Mouse (Mus musculus) hindbrain, embryonic 12.5 days (tissue): ENCODE measurements around the gene Ctsm. TPM values are rescaled to one million over a fixed set of nuclear protein-coding genes. Genes with fewer than 3 reads are reported as not detected.
"Not testable (repeated sequence)": the region's sequence is repeated elsewhere in the genome, so short reads cannot be mapped to it uniquely, and the experiment has no call there.

Source experiments
- ATAC-seq: fragments of 200-750 bp; cut with Nextera tagmentation; 2 replicates; pipeline ENCODE4 v1.8.0; 2017; ENCODE audit warnings: moderate TSS enrichment; ENCODE audit not compliant: low FRiP score
- H3K27ac ChIP-seq: fragments of 300-500 bp; sonication (generic); 2 replicates; pipeline ENCODE4 v1.5.1; 2016; ENCODE audit warnings: mild to moderate bottlenecking
- H3K27me3 ChIP-seq: fragments of 300-500 bp; sonication (generic); 2 replicates; pipeline ENCODE4 v1.6.1; 2016; ENCODE audit warnings: mild to moderate bottlenecking
- H3K36me3 ChIP-seq: fragments of 300-500 bp; sonication (generic); 2 replicates; pipeline ENCODE4 v1.6.1; 2016; ENCODE audit warnings: mild to moderate bottlenecking
- H3K4me1 ChIP-seq: fragments of 300-500 bp; sonication (generic); 2 replicates; pipeline ENCODE4 v1.6.1; 2016
- H3K4me2 ChIP-seq: fragments of 300-500 bp; sonication (generic); replicated peaks from 2 replicates; pipeline ENCODE4 v1.6.1; 2016; ENCODE audit warnings: mild to moderate bottlenecking
- H3K4me3 ChIP-seq: fragments of 300-500 bp; sonication (generic); 2 replicates; pipeline ENCODE4 v1.5.1; 2016; ENCODE audit warnings: mild to moderate bottlenecking
- H3K9ac ChIP-seq: fragments of 300-500 bp; sonication (generic); 2 replicates; pipeline ENCODE4 v1.6.1; 2016; ENCODE audit warnings: mild to moderate bottlenecking, moderate library complexity
- H3K9me3 ChIP-seq: fragments of 300-500 bp; sonication (generic); replicated peaks from 2 replicates; pipeline ENCODE4 v1.6.1; 2016; ENCODE audit warnings: mild to moderate bottlenecking
- WGBS: fragments of 180-500 bp; shearing (Covaris S2); methylation state at CpG from one replicate; pipeline ENCODE4 v1.1.7; 2016; 5-methylcytosine and 5-hydroxymethylcytosine counted together
- polyA plus RNA-seq: library from polyadenylated mRNA; unstranded; fragments of >200 nt; fragmentation: Nextera tagmentation; extraction: Ambion mirVana; gene quantifications from 2 replicates; pipeline ENCODE4 v1.2.1, GENCODE M21; 2016

The Ctsm gene
- not detected in 2 replicates for polyA plus RNA-seq

GRCm38 (mm10) chr13:61541631-61542030 is at the start of gene Ctsm:
Gene Ctsm, minus strand, starts transcription at chr13:61541839.
- H3K36me3 ChIP-seq: no peaks in the 10 kb centered on the region
- no peaks in the 10 kb centered on the region for H3K4me1 ChIP-seq
- no peak within 1 kb of the TSS for H3K27ac ChIP-seq
- no peak within 1 kb of the TSS for H3K9ac ChIP-seq
- peaks cover 39% of the 10 kb centered on the region for H3K9me3 ChIP-seq
- H3K27me3 ChIP-seq: no peaks in the 10 kb centered on the region
- no peak within 1 kb of the TSS for H3K4me2 ChIP-seq
- 78% methylated on average over 4 of the region's 4 CpGs for WGBS
- H3K4me3 ChIP-seq: no peak within 1 kb of the TSS
- ATAC-seq: no peak

GRCm38 (mm10) chr13:61570027-61570426 is 28.4 kb upstream of the Ctsm start, which contains the start of gene Cts3:
Gene Cts3, minus strand, starts transcription at chr13:61570127.
- Histone ChIP-seq H3K27ac (no peak within 1 kb of the TSS), H3K36me3 (no peaks in the 10 kb centered on the region), H3K4me2 (no peak within 1 kb of the TSS), H3K9me3 (peaks cover 40% of the 10 kb centered on the region), H3K9ac (no peak within 1 kb of the TSS), H3K27me3 (no peaks in the 10 kb centered on the region), H3K4me1 (no peaks in the 10 kb centered on the region), H3K4me3 (no peak within 1 kb of the TSS)
- no peak for ATAC-seq

DNA sequence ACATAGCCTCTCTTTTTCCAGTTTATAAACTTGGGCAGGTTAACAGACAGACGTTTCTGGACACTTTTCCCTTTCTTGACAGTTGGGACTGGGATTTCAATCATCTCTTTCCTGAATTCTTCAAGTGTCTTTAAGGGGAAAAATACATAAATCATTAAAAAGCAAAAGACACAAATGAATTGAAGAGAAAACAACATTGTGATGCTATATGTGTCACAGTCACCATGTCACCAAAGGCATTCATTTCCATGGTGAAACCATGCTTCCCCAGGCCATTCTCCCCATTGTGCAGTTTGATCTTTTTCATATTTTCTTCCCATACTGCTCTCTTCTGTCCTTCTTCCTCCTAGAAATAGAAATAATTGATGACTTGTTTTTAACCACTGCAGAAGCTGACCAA is 26.4 kb upstream of the Ctsm start, which contains the start of gene Gm49352:
TSS of gene Gm49352 (minus strand) at position 101 of the 400 bp plus-strand sequence.
- WGBS: 41% methylated on average over 1 of the region's 1 CpGs
- not testable (repeated sequence) for H3K4me1 ChIP-seq, H3K27ac ChIP-seq, H3K27me3 ChIP-seq, H3K9ac ChIP-seq, ATAC-seq, H3K36me3 ChIP-seq, H3K4me2 ChIP-seq, H3K4me3 ChIP-seq
- peaks cover 23% of the 10 kb centered on the region; the same call in 1 of the 2 replicates for H3K9me3 ChIP-seq

Other genes starting within 250 kb of the Ctsm start
- not detected in 2 replicates for gene Cts7, start 183.6 kb downstream of the Ctsm start, polyA plus RNA-seq
- gene Gm49352, start 26.3 kb upstream of the Ctsm start, polyA plus RNA-seq: not detected in 2 replicates
- gene Cts3, start 28.3 kb upstream of the Ctsm start, polyA plus RNA-seq: not detected in 2 replicates